Mouse (Mus musculus) liver, embryonic 15.5 days (tissue): ENCODE measurements around the gene Fam198b. TPM values are rescaled to one million over a fixed set of nuclear protein-coding genes. Genes with fewer than 3 reads are reported as not detected.
A peak's percentile ranks its signal among the peaks of the same experiment; 100 is the strongest.

Experiments used
- ATAC-seq: fragments of 200-750 bp; cut with Nextera tagmentation; 2 replicates; pipeline ENCODE4 v1.8.0; 2017; ENCODE audit warnings: moderate number of reproducible peaks, mild to moderate bottlenecking, moderate library complexity; ENCODE audit not compliant: insufficient read depth
- H3K27ac ChIP-seq: fragments of 300-500 bp; sonication (generic); replicated peaks from 2 replicates; pipeline ENCODE4 v1.5.1; 2015; ENCODE audit warnings: mild to moderate bottlenecking, inconsistent platforms
- H3K27me3 ChIP-seq: fragments of 300-500 bp; sonication (generic); 2 replicates; pipeline ENCODE4 v1.6.1; 2015; ENCODE audit warnings: mild to moderate bottlenecking, inconsistent platforms
- H3K36me3 ChIP-seq: fragments of 300-500 bp; sonication (generic); replicated peaks from 2 replicates; pipeline ENCODE4 v1.6.1; 2015; ENCODE audit warnings: moderate library complexity, mild to moderate bottlenecking, inconsistent platforms
- H3K4me1 ChIP-seq: fragments of 300-500 bp; sonication (generic); replicated peaks from 2 replicates; pipeline ENCODE4 v1.6.1; 2015; ENCODE audit warnings: inconsistent platforms
- H3K4me2 ChIP-seq: fragments of 300-500 bp; sonication (generic); 2 replicates; pipeline ENCODE4 v1.6.1; 2015; ENCODE audit warnings: moderate library complexity, mild to moderate bottlenecking, inconsistent platforms
- H3K4me3 ChIP-seq: fragments of 300-500 bp; sonication (generic); replicated peaks from 2 replicates; pipeline ENCODE4 v1.5.1; 2015; ENCODE audit warnings: mild to moderate bottlenecking, inconsistent platforms
- H3K9ac ChIP-seq: fragments of 300-500 bp; sonication (generic); 2 replicates; pipeline ENCODE4 v1.6.1; 2015; ENCODE audit warnings: moderate library complexity, mild to moderate bottlenecking, inconsistent platforms
- H3K9me3 ChIP-seq: fragments of 300-500 bp; sonication (generic); replicated peaks from 2 replicates; pipeline ENCODE4 v1.6.1; 2016; ENCODE audit warnings: inconsistent platforms
- WGBS: fragments of 180-500 bp; shearing (Covaris S2); methylation state at CpG from one replicate; pipeline ENCODE4 v1.1.7; 2015; ENCODE audit warnings: mixed read lengths; ENCODE audit not compliant: insufficient replicate concordance; 5-methylcytosine and 5-hydroxymethylcytosine counted together
- polyA plus RNA-seq: library from polyadenylated mRNA; unstranded; fragments of >200 nt; fragmentation: Nextera tagmentation; extraction: Ambion mirVana; gene quantifications from 2 replicates; pipeline ENCODE4 v1.2.1, GENCODE M21; 2015

The Fam198b gene
- polyA plus RNA-seq, 1 experiment from 2014 or later: 1.0 TPM

DNA sequence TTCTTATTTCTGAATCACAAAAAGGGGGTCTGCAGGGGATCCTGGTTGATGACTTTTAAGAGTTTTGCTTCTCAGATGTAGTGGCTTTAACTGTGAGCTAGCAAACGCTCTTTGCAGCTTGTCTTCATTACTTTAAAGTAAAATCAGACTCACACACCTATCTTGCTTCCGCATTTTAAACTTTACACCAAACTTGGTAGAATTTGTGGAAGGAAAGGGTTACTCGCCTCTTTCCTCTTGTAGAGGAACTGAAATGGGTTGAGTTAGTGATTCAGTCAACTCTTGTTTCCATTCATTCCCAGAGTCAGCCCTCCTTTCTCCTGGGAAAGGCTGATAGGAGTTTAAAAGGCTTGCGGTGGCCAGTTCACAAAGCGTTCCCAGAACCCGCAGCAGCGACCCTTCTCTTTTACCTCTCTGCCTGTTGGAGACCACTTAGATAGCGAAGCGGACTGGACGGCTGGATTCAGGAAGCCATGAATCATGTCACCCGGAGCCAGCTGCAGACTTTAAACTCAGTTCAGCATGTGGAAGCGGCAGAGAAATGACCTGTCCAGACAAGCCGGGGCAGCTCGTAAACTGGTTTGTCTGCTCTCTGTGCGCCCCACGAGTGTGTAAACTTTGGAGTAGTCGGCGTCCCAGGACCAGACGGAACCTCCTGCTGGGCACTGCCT lies 1.5 kb downstream of the Fam198b start:
- H3K36me3 ChIP-seq: no peaks in the 10 kb centered on the region
- H3K27me3 ChIP-seq: peaks cover 13% of the 10 kb centered on the region
- 5% methylated on average over 19 of the region's 19 CpGs for WGBS
- no peak overlapping the region for H3K9ac ChIP-seq
- peak overlapping the region; percentile 55 for H3K4me2 ChIP-seq
- no peak overlapping the region; the same call in 1 of the 2 replicates for H3K27ac ChIP-seq
- H3K9me3 ChIP-seq: no peaks in the 10 kb centered on the region
- no peak for ATAC-seq
- H3K4me1 ChIP-seq: peaks cover 5% of the 10 kb centered on the region; the same call in 1 of the 2 replicates
- peak overlapping the region; percentile 46 for H3K4me3 ChIP-seq

DNA sequence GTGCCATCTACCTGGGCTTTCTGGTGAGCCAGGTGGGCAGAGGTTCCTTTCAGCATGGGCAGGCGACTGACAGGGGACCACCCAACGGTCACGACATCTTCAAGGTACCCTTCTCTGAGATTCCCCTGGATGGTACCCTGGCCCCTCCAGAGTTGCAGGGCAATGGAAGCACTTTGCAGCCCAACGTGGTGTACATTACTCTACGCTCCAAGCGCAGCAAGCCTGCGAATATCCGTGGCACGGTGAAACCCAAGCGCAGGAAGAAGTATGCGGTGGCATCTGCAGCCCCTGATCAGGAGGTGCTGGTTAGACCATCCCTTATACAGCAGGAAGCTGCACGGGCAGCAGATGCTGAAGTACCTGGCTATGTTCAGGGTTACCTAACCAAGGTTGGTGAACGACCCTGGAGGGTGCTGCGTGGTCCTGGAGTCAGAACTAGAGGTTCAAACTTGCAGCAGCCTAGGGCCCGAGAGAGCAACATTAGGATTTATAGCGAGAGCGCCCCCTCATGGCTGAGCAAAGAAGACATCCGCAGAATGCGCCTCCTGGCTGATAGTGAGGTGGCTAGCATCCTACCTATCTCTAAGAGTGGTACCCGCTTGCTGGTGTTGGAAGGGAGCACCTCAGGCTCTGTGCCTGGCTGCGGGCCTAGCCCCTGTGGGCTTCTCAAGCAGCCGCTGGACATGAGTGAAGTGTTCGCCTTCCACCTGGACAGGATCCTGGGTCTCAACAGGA lies 2.2 kb downstream of the Fam198b start:
- 0 out of 2 replicates have a peak, but pooled peaks have one; percentile 12 for ATAC-seq
- peak overlapping the region; percentile 55 for H3K4me2 ChIP-seq
- H3K4me3 ChIP-seq: peak overlapping the region; percentile 46
- H3K4me1 ChIP-seq: peaks cover 5% of the 10 kb centered on the region; the same call in 1 of the 2 replicates
- H3K27ac ChIP-seq: no peak overlapping the region
- no peak overlapping the region for H3K9ac ChIP-seq
- 48% methylated on average over 23 of the region's 23 CpGs for WGBS
- peaks cover 13% of the 10 kb centered on the region for H3K27me3 ChIP-seq
- no peaks in the 10 kb centered on the region for H3K36me3 ChIP-seq
- no peaks in the 10 kb centered on the region for H3K9me3 ChIP-seq

GRCm38 (mm10) chr3:79887161-79887855 lies 3.0 kb downstream of the Fam198b start:
- H3K9ac ChIP-seq: no peak overlapping the region
- 53% methylated on average over 8 of the region's 8 CpGs for WGBS
- H3K4me3 ChIP-seq: no peak overlapping the region
- H3K27ac ChIP-seq: no peak overlapping the region
- H3K36me3 ChIP-seq: no peaks in the 10 kb centered on the region
- no peak for ATAC-seq
- peaks cover 5% of the 10 kb centered on the region; the same call in 1 of the 2 replicates for H3K4me1 ChIP-seq
- H3K9me3 ChIP-seq: no peaks in the 10 kb centered on the region
- peaks cover 13% of the 10 kb centered on the region for H3K27me3 ChIP-seq
- H3K4me2 ChIP-seq: no peak overlapping the region

DNA sequence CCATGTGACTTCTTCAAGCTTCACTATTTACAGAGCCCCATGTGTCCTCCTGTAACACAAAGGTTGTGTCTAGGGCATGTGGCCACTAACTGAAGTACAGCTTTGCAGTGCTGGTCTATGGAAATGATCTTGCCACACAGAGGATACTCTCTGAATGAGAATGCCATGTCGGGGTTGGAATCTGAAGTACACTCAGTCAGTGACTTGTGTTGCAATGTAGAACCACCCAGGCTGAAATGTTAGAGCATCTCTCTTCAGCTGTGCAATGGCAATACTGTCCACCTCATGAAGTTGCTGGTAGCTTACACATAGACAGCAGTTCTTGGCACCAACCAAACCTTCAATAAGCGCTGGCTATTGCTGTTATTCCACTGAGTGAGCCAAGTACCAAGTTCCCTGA lies 3.6 kb downstream of the Fam198b start:
- ATAC-seq: no peak
- H3K9ac ChIP-seq: no peak overlapping the region
- no peaks in the 10 kb centered on the region for H3K36me3 ChIP-seq
- peaks cover 13% of the 10 kb centered on the region for H3K27me3 ChIP-seq
- H3K9me3 ChIP-seq: no peaks in the 10 kb centered on the region
- no peak overlapping the region for H3K4me3 ChIP-seq
- no peak overlapping the region for H3K4me2 ChIP-seq
- 52% methylated on average over 2 of the region's 2 CpGs for WGBS
- H3K27ac ChIP-seq: no peak overlapping the region
- H3K4me1 ChIP-seq: peaks cover 5% of the 10 kb centered on the region; the same call in 1 of the 2 replicates

GRCm38 (mm10) chr3:79897534-79898370 lies 13.4 kb downstream of the Fam198b start:
- H3K36me3 ChIP-seq: no peaks in the 10 kb centered on the region
- no peaks in the 10 kb centered on the region for H3K27me3 ChIP-seq
- no peak overlapping the region for H3K9ac ChIP-seq
- no peak overlapping the region for H3K4me2 ChIP-seq
- ATAC-seq: no peak
- no peaks in the 10 kb centered on the region for H3K4me1 ChIP-seq
- 66% methylated on average over 13 of the region's 13 CpGs for WGBS
- H3K9me3 ChIP-seq: no peaks in the 10 kb centered on the region
- H3K4me3 ChIP-seq: no peak overlapping the region
- H3K27ac ChIP-seq: no peak overlapping the region

- Histone ChIP-seq H3K27me3 (no peaks in the 10 kb centered on the region), H3K27ac (no peak overlapping the region), H3K4me1 (no peaks in the 10 kb centered on the region), H3K4me2 (no peak overlapping the region), H3K9ac (no peak overlapping the region), H3K9me3 (no peaks in the 10 kb centered on the region), H3K4me3 (no peak overlapping the region), H3K36me3 (no peaks in the 10 kb centered on the region)
- ATAC-seq: no peak
Observed at GRCm38 (mm10) chr3:79898514-79898913, 14.2 kb downstream of the Fam198b start.

- H3K9ac ChIP-seq: no peak overlapping the region
- H3K36me3 ChIP-seq: no peaks in the 10 kb centered on the region
- no peak overlapping the region for H3K4me3 ChIP-seq
- H3K27me3 ChIP-seq: no peaks in the 10 kb centered on the region
- H3K4me1 ChIP-seq: no peaks in the 10 kb centered on the region
- ATAC-seq: no peak
- no peaks in the 10 kb centered on the region for H3K9me3 ChIP-seq
- no peak overlapping the region for H3K27ac ChIP-seq
- H3K4me2 ChIP-seq: no peak overlapping the region
- 58% methylated on average over 9 of the region's 9 CpGs for WGBS
Observed at GRCm38 (mm10) chr3:79899906-79900305, 15.6 kb downstream of the Fam198b start.

DNA sequence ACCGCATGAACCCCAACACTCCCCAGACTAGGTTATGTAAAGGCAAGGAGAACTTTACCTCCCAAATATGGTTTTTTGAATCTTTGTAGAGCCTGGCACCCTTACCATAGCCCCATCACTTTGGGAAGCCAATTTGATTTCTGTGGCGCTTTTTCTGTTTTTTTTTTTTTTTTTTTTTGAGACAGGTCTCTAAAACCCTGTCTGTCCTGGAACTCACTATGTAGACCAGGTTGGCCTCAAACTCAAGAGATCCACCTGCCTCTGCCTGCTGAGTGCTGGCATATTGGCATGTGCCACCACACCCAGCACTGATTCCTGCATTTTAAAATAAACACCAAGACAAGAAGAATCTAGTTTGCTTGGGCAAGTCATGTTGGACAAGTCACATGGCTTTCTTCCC lies 16.2 kb downstream of the Fam198b start:
- 80% methylated on average over 2 of the region's 2 CpGs for WGBS
- Histone ChIP-seq H3K4me1 (no peaks in the 10 kb centered on the region), H3K4me2 (no peak overlapping the region), H3K4me3 (no peak overlapping the region), H3K27ac (no peak overlapping the region), H3K9me3 (no peaks in the 10 kb centered on the region), H3K9ac (no peak overlapping the region), H3K27me3 (no peaks in the 10 kb centered on the region), H3K36me3 (no peaks in the 10 kb centered on the region)
- ATAC-seq: no peak

DNA sequence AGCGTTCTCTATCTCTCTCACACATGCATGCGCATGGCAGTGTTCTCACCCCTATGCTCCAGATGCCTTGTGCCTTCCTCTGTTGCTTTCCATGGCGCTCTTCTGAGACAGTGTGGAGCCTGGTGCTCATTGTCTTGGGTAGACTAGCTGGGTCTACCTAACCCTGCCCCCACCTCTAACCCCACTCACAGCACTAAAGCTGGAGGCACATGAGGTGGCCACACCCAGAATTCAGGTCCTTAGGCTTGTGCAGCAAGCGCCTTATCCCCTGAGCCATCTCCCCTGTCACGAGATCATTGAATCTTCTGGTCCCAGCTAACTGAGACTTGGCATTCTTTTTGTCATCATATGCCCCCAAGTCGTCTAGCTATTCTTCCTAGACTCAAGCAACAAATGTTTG lies 17.0 kb downstream of the Fam198b start:
- H3K9me3 ChIP-seq: no peaks in the 10 kb centered on the region
- WGBS: 59% methylated on average over 6 of the region's 6 CpGs
- H3K4me1 ChIP-seq: no peaks in the 10 kb centered on the region
- no peak overlapping the region for H3K4me3 ChIP-seq
- H3K27ac ChIP-seq: no peak overlapping the region
- H3K27me3 ChIP-seq: no peaks in the 10 kb centered on the region
- ATAC-seq: no peak
- H3K36me3 ChIP-seq: no peaks in the 10 kb centered on the region
- H3K4me2 ChIP-seq: no peak overlapping the region
- no peak overlapping the region for H3K9ac ChIP-seq

- H3K4me1 ChIP-seq: no peaks in the 10 kb centered on the region
- no peaks in the 10 kb centered on the region for H3K27me3 ChIP-seq
- no peak overlapping the region for H3K9ac ChIP-seq
- no peak overlapping the region for H3K27ac ChIP-seq
- WGBS: 67% methylated on average over 4 of the region's 4 CpGs
- no peak for ATAC-seq
- no peaks in the 10 kb centered on the region for H3K36me3 ChIP-seq
- no peak overlapping the region for H3K4me3 ChIP-seq
- H3K4me2 ChIP-seq: no peak overlapping the region
- H3K9me3 ChIP-seq: no peaks in the 10 kb centered on the region
Observed at GRCm38 (mm10) chr3:79901734-79902133, 17.4 kb downstream of the Fam198b start.
